Mouse (Mus musculus) cerebellum, adult 9-10 months (tissue): ENCODE measurements around the gene Cln3.
A peak's percentile ranks its signal among the peaks of the same experiment; 100 is the strongest.

Experiments
- DNase-seq: peaks from one replicate; pipeline ENCODE4 v3.0.0; 2022

The Cln3 gene

DNA sequence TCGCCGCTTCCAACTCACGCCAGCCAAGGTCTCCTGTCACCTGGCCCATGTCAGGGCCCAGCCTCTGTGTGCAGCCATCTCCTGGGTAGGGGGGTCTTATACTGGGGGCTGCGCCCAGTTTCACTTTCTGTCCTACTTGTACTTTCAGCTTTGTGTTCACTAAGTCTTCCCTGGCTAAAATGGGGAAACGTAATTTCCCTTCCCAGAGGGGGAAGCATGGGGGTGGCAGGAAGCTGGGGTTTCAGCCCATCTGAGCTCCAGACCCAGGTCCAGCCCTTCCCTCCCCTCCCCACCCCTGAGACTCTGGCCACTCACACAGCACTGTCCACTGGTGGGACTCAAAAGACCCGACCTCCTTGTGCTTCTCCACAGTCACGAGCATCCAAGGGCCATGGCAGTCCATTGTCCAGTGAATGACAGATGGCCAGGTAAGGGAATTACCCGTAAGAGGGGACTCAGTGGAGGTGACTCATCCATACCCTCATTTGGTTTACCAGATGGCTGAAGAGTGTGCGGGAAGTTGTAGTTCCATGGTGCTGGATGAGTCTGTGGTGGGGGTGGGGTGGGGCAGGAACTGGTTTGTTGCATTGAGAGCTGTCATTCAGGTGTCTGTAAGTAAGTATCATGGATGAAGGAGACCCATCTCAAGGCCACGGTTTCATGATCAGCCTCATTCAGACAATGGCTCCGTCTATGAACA is 9.4 kb upstream of the Cln3 start, which contains the start of gene Il27:
Gene Il27 (minus strand): TSS at position 80 of the 700 bp plus-strand sequence.
- no peak for DNase-seq

DNA sequence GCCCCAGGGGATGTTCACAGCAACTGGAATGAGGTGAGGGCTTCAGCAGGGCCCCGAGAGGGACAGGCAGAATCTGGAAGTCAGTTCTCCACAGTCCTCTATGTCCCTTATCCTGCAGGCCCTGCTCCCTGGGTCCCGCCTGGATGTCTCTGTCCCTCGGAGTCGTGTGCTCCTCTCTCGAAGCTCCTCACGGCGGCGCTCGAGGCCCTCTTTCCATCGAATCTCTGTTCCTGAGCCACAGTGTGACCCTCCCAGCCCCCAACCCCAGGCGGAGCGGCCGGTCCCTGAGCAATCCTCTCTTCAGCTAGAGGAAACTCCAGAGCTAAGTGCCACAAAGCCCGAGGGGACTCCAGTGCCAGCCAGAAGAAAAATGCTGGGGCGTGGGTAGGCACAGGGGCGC is 2.2 kb upstream of the Cln3 start:
- DNase-seq: no peak

DNA sequence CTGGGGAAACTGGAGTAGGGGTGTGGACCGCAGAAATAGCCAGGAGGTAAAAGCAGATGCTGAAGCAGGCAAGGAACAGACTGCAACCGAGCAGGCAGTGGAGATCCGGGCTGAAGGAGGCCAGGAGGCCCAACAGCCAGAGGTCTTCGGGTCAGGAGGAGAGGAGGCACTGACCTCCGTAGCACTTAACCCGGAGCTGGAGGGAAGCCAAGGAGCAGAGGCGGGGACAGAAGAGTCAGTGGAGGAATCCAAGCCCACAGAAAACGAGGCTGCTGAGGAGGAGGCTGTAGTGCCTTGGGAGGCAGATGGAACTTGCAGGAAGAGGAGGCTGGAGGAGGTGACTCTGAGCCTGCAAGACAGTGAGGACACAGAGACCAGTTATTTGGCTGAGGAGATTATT is 1.2 kb upstream of the Cln3 start:
- no peak for DNase-seq

DNA sequence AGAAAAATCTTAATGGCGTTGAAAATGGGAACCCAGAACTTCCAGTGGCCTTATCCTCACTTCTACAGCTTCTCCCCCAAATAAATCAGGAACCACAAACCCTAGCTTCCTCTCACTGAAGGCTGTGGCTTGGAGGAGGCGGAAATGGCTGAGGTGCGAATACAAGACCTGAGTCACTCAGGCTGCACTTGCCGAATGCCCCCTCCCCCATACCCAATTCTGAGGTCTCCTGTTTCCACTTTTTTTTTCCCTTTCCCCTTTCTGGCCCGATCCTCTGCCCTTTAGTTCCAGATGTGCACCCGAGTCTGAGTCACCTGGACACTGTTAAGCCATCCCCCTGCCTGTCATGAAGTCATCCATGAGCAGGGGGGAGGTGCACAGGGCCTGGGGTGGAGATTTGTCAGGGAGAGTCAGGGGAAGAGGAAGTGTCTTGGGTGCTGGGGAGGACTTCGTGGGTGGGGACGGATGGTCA is 1.1 kb downstream of the Cln3 start, which contains the start of gene Apobr:
Gene Apobr (plus strand): TSS at position 437 of the 472 bp plus-strand sequence.
- DNase-seq: no peak

DNA sequence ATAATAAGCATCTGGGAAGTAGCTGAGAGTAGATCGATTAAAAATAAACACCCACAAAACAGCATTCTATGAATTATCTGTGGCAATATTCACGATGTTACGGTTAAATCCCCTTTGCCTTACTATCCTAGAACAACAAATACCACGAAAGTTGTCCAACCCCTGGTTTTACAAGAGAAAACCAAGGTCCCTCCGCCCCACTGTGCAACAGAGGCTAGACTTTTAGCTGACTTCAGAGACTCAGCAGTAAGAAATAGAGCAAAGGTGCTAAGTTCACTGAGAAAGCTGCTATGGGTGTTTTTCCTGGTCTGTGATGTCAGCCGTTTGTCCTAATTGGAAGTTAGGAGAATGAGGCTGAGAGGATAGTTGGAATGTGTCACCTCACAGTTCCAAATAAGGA is 1.9 kb downstream of the Cln3 start:
- DNase-seq: no peak

DNA sequence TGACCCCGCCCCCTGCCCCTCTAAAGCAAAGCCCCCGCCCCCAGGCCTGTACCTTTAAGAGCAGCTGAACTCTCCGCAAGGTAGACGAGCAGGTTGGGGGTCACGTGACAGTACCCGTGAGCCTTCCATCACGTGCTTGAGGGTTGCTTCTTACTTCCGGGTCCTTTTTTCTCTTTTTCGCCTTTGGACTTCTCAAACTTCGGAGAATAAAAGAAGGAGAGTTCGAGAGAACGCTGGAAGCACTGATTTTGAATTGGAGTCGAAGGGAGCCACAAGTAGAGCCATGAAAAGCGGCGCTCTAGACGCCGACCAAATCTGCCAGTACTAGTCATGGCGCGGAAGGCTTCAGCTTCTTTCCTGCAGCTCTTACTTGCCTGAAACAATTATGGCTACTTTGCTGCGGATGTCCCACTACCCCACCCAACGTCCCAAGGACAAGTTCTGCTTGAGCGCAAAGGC is 2.3 kb downstream of the Cln3 start:
- DNase-seq: peak; percentile 93

DNA sequence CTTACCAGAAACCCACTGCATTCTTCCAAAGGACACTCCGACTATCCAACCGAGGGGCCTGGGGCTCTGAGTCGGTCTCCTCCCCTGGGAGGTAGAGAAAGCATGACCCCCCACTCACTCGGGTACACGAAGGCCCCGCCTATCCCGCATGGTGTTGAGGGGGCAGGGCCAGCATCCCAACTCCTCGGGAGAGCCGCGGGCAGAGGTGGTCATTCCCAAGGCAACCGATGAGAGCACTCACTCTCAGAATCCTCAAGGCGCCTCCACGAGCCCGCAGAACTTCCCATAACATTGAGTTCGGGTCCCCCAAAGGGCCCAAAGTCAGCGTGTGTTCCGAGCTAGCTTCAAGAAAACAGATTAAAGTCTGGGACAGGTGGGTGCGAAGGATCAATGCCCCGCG is 2.9 kb downstream of the Cln3 start:
- peak; percentile 61 for DNase-seq

DNA sequence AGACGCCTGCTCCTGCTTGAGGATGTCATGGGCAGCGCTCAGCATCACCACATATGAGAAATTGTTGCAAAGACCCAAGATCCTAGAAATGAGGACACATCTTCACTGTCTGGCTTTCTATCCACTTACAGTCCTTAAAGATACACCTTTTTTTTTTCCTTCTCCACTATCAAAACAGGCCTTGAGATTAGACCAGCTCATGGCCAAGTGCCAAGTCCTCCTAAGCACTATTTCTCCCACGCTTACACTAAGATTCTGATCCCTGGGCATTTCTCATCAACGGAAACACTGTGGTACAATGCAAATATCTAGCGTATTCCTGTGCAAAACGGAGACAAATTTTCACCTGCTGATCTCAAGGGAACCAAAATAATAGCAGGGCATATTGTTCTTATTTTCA is 4.0 kb downstream of the Cln3 start:
- DNase-seq: no peak

DNA sequence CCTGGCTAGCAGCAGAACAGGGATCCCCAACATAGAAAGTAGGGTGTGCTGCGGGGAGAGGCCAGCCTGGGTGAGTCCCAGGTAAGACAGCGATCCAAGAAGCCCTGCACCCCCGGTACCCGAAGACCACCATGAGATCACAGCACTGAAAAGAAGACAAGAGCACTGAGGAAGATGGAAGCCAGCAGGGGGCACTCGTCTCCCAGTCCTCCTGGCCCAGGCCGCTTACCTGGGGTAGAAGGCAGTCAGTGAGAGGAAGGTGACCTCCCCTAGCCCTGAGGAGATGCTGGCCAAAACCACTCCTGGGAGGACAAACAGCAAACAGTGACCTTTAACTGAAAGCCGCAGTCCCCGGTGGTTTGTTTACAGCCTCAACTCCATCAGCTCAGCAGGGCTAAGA is 6.4 kb downstream of the Cln3 start:
- DNase-seq: no peak

DNA sequence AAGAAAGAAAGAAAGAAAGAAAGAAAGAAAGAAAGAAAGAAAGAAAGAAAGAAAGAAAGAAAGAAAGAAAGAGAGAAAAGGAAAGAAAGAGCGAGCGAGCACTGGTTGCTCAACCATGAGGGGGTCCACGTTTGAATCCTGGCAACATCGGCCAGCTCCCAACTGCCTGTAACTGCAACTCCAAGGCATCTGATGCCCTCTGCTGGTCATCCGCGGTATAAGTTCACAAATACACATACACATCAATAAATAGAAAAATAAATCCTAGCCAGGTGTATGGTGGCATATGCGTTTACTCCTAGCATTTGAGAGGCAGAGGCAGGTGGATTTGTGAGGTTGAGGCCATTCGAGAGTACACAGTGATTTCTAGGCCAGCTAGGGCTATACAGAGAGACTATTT is 8.7 kb downstream of the Cln3 start:
- no peak for DNase-seq

DNA sequence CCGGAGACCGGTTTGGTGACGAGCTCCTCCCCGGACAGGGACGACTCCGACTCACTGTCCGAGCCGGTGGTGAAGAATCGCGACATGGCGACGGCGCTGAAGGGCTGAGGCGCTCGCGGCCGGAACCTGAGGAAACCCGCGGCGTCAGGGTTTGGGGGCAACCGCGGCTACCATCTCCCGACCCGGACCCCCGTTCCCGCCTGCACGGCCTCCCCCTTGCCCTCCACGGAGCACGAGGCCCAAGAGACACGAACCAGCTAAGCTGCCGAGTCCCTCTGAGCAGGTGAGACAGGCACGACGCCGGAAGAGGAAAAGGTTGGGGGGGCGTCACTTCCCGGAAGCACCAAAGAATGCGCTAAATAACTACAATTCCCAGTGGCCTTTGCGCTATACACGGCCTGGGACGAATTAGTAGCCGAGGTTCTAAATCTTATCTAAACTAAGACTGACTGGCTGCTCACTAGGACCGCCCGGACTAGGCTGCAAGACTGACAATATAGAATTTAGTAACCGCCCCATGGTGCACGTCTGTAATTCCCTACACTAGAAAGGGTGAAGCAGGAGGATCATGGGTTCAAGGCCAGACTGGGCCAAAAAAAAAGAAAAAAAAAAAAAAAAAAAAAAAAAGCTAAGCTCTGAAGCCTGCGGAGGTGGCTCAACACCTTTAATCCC is 19.4 kb downstream of the Cln3 start, which contains the start of gene Eif3c:
Gene Eif3c (minus strand): TSS at position 318 of the 672 bp plus-strand sequence.
- peak; percentile 91 for DNase-seq

DNA sequence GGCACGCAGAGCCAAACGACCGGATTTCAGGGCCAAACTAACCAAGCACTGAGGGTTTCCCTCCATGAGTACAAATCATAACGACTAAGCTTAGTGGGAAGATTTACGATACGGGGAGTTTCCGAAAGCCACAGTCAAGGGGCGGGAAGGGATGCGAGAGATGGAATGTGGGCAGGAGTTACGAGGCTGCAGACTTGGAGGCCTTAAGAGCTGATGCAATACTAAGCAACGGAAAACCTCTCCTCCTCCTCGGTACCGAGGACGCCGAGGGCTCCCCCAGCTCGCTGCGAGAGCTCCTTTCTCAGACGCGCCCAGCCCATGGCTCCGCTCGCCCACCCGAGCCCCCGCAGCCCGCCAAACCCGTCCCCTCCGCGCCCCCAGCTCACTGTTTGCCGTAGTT is 19.9 kb downstream of the Cln3 start:
- no peak for DNase-seq

DNA sequence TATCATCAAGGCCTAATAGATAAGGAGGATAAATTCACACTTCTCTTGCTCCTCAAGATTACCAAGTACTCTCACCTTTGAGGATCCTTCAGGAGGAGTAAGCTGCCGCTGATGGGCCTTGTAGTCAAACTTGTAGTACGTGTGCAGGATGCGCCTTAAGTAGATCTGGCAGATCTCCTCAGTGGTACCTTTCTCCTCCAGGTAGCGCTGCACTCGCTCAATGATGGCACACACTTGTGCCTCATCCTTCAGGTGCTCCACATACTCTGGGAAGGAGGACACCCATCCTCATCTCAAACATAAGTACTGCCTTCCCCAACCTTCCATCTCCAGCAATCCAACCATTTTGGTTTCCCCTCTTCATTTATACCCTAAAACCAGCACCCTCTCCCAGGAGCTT is 29.0 kb downstream of the Cln3 start:
- DNase-seq: no peak

DNA sequence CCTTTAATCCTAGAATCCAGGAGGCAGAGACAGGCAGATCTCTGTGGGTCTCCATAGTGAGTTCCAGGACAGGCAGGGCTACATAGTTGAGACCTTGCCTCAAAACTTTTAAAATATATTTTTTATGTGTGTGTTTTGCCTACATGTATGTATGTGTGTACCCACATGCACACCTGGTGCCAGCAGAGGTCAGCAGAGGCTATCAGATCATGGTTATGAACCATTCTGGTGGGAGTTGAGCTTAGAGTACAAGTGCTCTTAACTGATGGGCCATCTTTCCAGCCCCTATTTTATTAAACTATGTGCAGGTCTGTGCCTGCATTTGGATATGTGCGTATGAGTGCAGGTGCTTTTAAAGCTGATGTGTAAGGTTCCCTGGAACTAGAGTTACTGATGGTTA is 30.8 kb downstream of the Cln3 start:
- DNase-seq: no peak

DNA sequence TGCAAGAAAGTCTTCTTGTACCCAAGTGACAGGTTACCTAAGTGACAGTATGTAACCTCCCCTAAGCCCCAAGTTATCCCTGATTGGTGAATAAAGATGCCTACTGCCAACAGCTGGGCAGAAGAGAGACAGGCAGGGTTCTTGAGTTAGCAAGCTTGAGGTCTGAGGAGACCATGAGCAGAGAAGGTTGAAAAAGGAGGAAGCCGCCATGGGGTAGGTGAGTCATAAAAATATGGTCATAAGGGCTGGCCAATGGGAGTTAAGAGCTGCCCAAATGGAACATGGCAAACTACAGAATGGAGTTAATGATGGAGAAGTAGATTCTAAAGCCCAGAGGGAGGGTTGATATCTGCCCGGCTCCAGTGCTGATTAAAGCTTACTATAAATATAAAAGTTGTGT is 40.0 kb downstream of the Cln3 start:
- DNase-seq: no peak

DNA sequence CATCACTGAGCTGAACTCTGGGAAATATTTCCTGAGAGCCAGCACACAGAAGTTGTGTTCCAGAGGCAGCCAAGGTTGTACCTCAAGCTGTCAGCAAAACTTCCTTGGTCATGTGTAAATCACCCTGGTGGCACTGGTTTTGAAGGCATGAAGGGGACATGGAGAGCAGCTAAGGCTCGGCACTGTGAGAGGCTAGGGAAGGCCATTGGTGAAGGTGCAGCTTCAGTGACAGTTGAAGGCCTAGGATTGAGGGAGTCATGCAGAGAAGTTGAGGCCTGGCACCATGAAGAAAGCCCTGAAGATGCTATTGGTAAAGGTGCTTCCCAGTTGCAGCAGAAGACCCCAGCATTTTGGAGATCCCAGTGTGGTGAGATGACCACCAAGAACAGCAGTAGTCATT is 44.0 kb downstream of the Cln3 start:
- DNase-seq: no peak

DNA sequence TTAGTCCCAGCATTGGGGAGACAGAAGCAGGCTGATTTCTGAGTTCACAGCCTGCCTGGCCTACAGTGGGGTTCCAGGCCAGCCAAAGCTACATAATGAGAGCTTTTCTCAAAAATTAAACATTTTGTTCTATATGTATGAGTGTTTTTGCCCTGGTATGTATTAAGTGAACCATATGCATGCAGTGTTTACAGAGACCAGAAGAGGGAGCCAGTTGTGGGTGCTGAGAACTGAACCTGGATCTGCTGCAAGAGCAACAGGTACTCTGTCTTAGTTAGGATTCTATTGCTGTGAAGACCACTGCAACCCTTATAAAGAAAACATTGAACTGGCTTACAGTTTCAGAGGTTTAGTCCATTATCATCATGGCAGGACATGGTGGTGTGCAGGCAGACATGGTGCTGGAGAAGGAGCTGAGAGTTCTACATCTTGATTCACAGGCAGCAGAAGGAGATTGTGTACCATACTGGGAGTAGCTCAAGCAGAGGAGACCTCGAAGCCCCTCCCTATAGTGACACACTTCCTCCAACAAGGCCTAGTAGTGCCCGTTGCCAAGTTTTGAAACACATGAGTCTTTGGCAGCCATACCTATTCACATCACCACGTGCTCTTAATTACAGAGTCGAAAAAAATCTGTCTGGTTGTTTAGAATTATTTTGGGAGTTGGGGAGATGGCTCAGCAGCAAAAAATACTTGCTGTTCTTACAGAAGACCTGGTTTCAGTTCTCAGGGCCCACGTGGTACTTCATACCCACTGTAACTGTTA is 47.6 kb downstream of the Cln3 start:
- peak; percentile 26 for DNase-seq

DNA sequence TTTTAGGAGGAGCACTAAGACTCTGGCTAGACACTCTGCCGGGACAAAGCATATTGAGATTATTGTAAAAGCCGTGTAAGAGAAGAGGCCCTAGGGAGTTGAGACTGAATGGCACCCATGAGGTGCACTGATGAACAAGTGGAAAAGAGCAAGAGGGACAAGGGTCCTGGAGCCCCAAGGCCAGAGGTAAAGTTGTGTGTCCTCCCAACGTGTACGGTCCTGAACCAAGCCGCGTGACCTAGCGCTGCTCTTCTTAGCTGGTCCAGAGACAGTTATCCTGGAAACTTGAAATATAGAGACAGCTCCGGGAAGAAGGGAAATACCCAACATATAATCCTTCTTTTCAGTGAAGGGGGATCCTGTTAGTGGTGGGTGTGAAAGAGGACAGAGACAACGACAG is 49.2 kb downstream of the Cln3 start:
- no peak for DNase-seq

DNA sequence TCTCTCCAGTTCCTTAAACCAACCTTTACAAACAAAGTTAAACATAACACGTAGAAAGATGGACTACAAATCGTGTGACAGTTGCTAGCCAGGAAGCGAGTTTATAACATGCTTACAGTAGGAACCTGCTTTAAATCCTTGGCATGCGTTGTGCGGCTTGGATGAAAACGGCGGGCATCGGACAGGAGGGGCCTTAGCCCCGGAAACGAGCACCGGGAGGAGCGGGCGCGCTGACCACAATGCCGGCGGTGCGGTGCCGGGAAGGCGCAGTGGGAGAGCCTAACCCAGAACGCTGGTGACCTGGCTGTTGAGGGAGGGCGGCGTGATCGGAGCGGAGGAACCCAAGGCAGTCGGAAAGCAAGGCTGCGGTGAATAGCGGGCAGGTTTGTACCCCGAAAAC is 49.9 kb downstream of the Cln3 start:
- no peak for DNase-seq

DNA sequence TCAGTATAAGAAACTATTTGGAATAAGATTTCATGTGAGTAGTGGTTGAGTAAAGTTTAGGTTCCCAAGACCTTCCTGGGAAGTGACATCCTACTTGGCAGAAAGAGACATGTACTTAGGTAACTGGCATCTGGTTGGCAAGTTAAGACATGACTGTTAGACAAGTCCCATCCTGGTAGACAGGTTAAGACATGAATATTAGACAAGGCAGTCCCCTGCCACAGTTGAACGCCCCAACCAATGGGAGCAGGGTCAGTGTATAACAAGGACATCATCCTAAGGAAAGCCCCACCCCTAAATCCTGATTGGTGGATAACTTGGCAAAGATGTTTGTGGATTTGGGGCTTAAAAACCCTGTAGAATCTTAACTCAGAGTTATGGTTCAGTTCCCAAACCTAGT is 52.2 kb downstream of the Cln3 start:
- no peak for DNase-seq

DNA sequence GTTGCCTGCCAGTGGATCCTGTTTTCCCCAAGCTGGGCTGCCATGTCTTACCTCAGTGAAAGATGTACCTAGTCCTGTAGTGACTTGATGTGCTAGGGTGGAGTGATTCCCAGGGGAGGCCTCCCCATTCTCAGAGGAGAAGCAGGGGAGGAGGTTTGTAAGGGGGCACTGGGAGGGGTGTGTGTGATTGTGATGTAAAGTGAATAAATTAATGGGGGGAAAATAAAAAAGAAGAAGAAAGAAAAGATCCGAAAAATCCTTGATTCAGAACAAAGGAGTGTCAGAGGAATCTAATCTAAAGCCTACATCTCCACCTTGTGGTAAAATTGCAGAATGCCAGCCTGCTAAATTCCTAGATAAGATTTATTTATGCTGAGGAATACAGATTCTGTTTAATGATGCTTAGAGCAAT is 57.4 kb downstream of the Cln3 start:
- DNase-seq: peak; percentile 69

DNA sequence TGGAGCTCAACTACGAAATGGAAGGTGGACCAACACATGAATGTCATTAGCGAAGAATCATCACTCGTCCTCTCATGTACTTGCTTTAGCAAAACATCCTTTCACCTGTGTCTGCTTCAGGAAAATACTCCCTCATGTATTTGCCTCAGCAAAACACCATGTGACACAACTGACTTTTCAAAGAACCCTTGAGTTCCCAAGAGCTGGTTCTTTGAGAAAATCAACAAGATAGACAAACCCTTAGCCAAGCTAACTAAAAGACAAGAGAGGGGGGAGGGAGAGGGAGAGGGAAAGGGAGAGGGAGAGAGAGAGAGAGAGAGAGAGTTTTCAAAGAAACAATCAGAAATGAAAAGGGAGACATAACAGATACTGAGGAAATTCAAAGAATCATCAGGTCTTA is 62.3 kb downstream of the Cln3 start:
- no peak for DNase-seq
